Comparison of ENCODE assay signal across 8 mouse cellular contexts in genomic region chr9:51152079-51152752, GRCm38 (mm10). TPM values are rescaled to one million over a fixed set of nuclear protein-coding genes. Genes with fewer than 3 reads are reported as not detected.
DNase-seq lines count a peak whose midpoint lies in the region; ATAC-seq and TF ChIP-seq lines count a peak whose summit lies in the region.

No protein-coding gene starts in this region.

- H3K27ac ChIP-seq in embryonic facial prominence, embryonic 11.5 days (replicated peaks; ENCODE audit: low read depth, low read length), result no peak overlapping the region
- no peak overlapping the region for H3K27ac ChIP-seq in heart, embryonic 10.5 days
- no peak overlapping the region for H3K27ac ChIP-seq in limb, embryonic 12.5 days

- H3K4me2 ChIP-seq in embryonic facial prominence, embryonic 11.5 days (ENCODE audit: low read depth, low read length), result peak overlapping the region; percentile 27; the same call in 1 of the 2 replicates
- peak overlapping the region; percentile 42 for H3K4me2 ChIP-seq in limb, embryonic 12.5 days
- H3K4me2 ChIP-seq in myocyte (ENCODE audit: low read depth), result peak overlapping the region; percentile 25

- H3K4me3 ChIP-seq in embryonic facial prominence, embryonic 11.5 days (ENCODE audit: low read depth, low read length), result no peak overlapping the region
- H3K4me3 ChIP-seq in heart, embryonic 10.5 days, result peak overlapping the region; percentile 34
- H3K4me3 ChIP-seq in limb, embryonic 12.5 days (replicated peaks), result peak overlapping the region; percentile 8; the same call in 1 of the 2 replicates
- H3K4me3 ChIP-seq in myocyte, result no peak overlapping the region

- H3K9ac ChIP-seq in embryonic facial prominence, embryonic 11.5 days (replicated peaks; ENCODE audit: low read length), result 0 out of 2 replicates have a peak overlapping the region, but pooled peaks have one; percentile 13
- 0 out of 2 replicates have a peak overlapping the region, but pooled peaks have one; percentile 18 for H3K9ac ChIP-seq in limb, embryonic 12.5 days (replicated peaks)

- no peaks in the 10 kb centered on the region for H3K36me3 ChIP-seq in embryonic facial prominence, embryonic 11.5 days (replicated peaks; ENCODE audit: control insufficient read depth, insufficient read depth, low read depth, low read length)
- no peaks in the 10 kb centered on the region for H3K36me3 ChIP-seq in heart, embryonic 10.5 days
- H3K36me3 ChIP-seq in limb, embryonic 12.5 days, result no peaks in the 10 kb centered on the region
- H3K36me3 ChIP-seq in myocyte (ENCODE audit: control insufficient read depth, insufficient read depth), result no peaks in the 10 kb centered on the region

- no peak for TF ChIP-seq POLR2A in myocyte (IDR thresholded peaks at IDR 0.05; ENCODE audit: insufficient read length, low read depth)

- H3ac ChIP-seq in myocyte (ENCODE audit: control insufficient read depth, insufficient read length), result no peak overlapping the region

- WGBS in embryonic facial prominence, embryonic 11.5 days, result 14% methylated on average over 12 of the region's 13 CpGs
- 16% methylated on average over 13 of the region's 13 CpGs for WGBS in heart, embryonic 10.5 days
- WGBS in limb, embryonic 12.5 days, result 17% methylated on average over 13 of the region's 13 CpGs

- no peaks in the 10 kb centered on the region; the same call in 1 of the 2 replicates for H3K4me1 ChIP-seq in embryonic facial prominence, embryonic 11.5 days (ENCODE audit: control insufficient read depth, insufficient read depth, low read length)
- H3K4me1 ChIP-seq in heart, embryonic 10.5 days, result 0 out of 2 replicates have a peak, but pooled peaks cover 3% of the 10 kb centered on the region
- peaks cover 10% of the 10 kb centered on the region for H3K4me1 ChIP-seq in limb, embryonic 12.5 days (replicated peaks)

- ATAC-seq in embryonic facial prominence, embryonic 11.5 days (replicated peaks; ENCODE audit: insufficient number of reproducible peaks, low FRiP score, low TSS enrichment, low read depth), result no peak
- ATAC-seq in limb, embryonic 12.5 days (ENCODE audit: insufficient number of reproducible peaks, insufficient read depth, low FRiP score, low TSS enrichment, low read depth), result peak; percentile 67; the same call in 1 of the 2 replicates

- peak; percentile 45 for DNase-seq in CD4-positive helper T cell, adult 2 months (ENCODE audit: low read depth, low spot score)
- peak; percentile 43 to 54 for DNase-seq in adrenal gland, adult 18-20 months (ENCODE audit: low spot score in 2 of 2)
- DNase-seq in embryonic facial prominence, embryonic 11.5 days (ENCODE audit: low spot score), result peak; percentile 91
- DNase-seq in heart, embryonic 10.5 days (ENCODE audit: low spot score), result no peak
- peak; percentile 71 for DNase-seq in kidney, adult 9 months
- peak; percentile 60 for DNase-seq in testis, postnatal 14 days (ENCODE audit: low spot score)

- no peaks in the 10 kb centered on the region for H3K79me2 ChIP-seq in myocyte (ENCODE audit: control insufficient read depth, insufficient read depth)

- H3K27me3 ChIP-seq in embryonic facial prominence, embryonic 11.5 days (ENCODE audit: control insufficient read depth, insufficient read depth, low read length), result no peaks in the 10 kb centered on the region; the same call in 1 of the 2 replicates
- peaks cover 41% of the 10 kb centered on the region; the same call in 1 of the 2 replicates for H3K27me3 ChIP-seq in heart, embryonic 10.5 days (ENCODE audit: insufficient read depth, poor library complexity, severe bottlenecking)
- H3K27me3 ChIP-seq in limb, embryonic 12.5 days, result peaks cover 13% of the 10 kb centered on the region; the same call in 1 of the 2 replicates
- peaks cover 17% of the 10 kb centered on the region for H3K27me3 ChIP-seq in myocyte (ENCODE audit: control insufficient read depth, insufficient read depth, insufficient read length)

- no peaks in the 10 kb centered on the region for H3K9me3 ChIP-seq in embryonic facial prominence, embryonic 11.5 days (replicated peaks; ENCODE audit: control insufficient read depth, low read length)
- no peaks in the 10 kb centered on the region for H3K9me3 ChIP-seq in heart, embryonic 10.5 days
- H3K9me3 ChIP-seq in limb, embryonic 12.5 days, result no peaks in the 10 kb centered on the region

TF ChIP-seq in myocyte, 11 proteins besides CTCF, POLR2A, EP300 and RAD21:
- TF ChIP-seq SRF (IDR thresholded peaks at IDR 0.05; ENCODE audit: control insufficient read depth, insufficient read length, low read depth) (no peak), MYOG (IDR thresholded peaks at IDR 0.05; ENCODE audit: control insufficient read depth in 1 of 3, insufficient read depth in 1 of 3, insufficient read length in 2 of 3, low read depth in 2 of 3) (no peak), TCF3 (IDR thresholded peaks at IDR 0.05; ENCODE audit: insufficient read length, low read depth) (no peak), USF1 (IDR thresholded peaks at IDR 0.05; ENCODE audit: low read depth) (no peak), E2F4 (IDR thresholded peaks at IDR 0.05; ENCODE audit: insufficient read depth) (no peak), TCF12 (IDR thresholded peaks at IDR 0.05; ENCODE audit: insufficient read depth, poor library complexity, severe bottlenecking) (no peak), CEBPB (IDR thresholded peaks at IDR 0.05; ENCODE audit: insufficient read depth, poor library complexity, severe bottlenecking) (no peak), POLR2AphosphoS2 (IDR thresholded peaks at IDR 0.05; ENCODE audit: insufficient read length, low read depth) (no peak), MYOD1 (IDR thresholded peaks at IDR 0.05; ENCODE audit: control insufficient read depth in 1 of 3, insufficient read length in 2 of 3, low read depth in 2 of 3) (no peak), MAX (IDR thresholded peaks at IDR 0.05; ENCODE audit: low read depth) (no peak), REST (IDR thresholded peaks at IDR 0.05; ENCODE audit: insufficient read depth, insufficient read length) (no peak)

RNA-seq across cellular contexts. Expression of gene Gm32742, which starts 13.1 kb away (rescaled TPM):
- not detected for total RNA-seq in adrenal gland, adult 18-20 months (2021)
- polyA plus RNA-seq in embryonic facial prominence, embryonic 11.5 days (2014; fragmentation: Nextera tagmentation; extraction: Ambion mirVana), result not detected in 2 replicates
- not detected in 2 replicates for polyA plus RNA-seq in heart, embryonic 10.5 days (2016; fragmentation: Nextera tagmentation; extraction: Ambion mirVana)
- polyA plus RNA-seq in limb, embryonic 12.5 days (2016; fragmentation: Nextera tagmentation; extraction: Ambion mirVana), result 0.03 TPM in 1 of 2 replicates, not detected in the other
- polyA plus RNA-seq in myocyte (2012; fragmentation: generic; extraction: Trizol), result 0.22 TPM

RNA-seq across cellular contexts. Expression of gene 4833427G06Rik, which starts 50.3 kb away (rescaled TPM):
- not detected for total RNA-seq in adrenal gland, adult 18-20 months (2021)
- polyA plus RNA-seq in embryonic facial prominence, embryonic 11.5 days (2014; fragmentation: Nextera tagmentation; extraction: Ambion mirVana), result not detected in 2 replicates
- not detected in 2 replicates for polyA plus RNA-seq in heart, embryonic 10.5 days (2016; fragmentation: Nextera tagmentation; extraction: Ambion mirVana)
- not detected in 2 replicates for polyA plus RNA-seq in limb, embryonic 12.5 days (2016; fragmentation: Nextera tagmentation; extraction: Ambion mirVana)
- polyA plus RNA-seq in myocyte (2012; fragmentation: generic; extraction: Trizol), result 2.4 TPM

Comparison
In these comparisons a context has a peak if more than half of its experiments do, and no peak if none do; other contexts are left out.
1. H3K4me3 ChIP-seq: peak in heart, embryonic 10.5 days (single experiment) and limb, embryonic 12.5 days (single experiment); none in embryonic facial prominence, embryonic 11.5 days (single experiment) and myocyte (single experiment).
2. Peak in every context shown above with its lines, with median percentiles within 50 percentile points of each other: H3K4me2 ChIP-seq.